13 mouse cellular contexts compared by ENCODE assay signal in genomic region chr17:64026485-64026884, GRCm38 (mm10).
DNase-seq lines count a peak whose midpoint lies in the region; ATAC-seq lines count a peak whose summit lies in the region.
"Had no signal": no experiment of that assay in that cellular context is flagged by ENCODE, and none has a peak within 500 bp of the region (broad histone marks: within the 10 kb centered on the region; RNA-seq: fewer than 3 reads in every experiment).

No protein-coding gene starts in this region.

- no peak for DNase-seq in forebrain, embryonic 11.5 days (ENCODE audit: low spot score)
- DNase-seq in kidney, postnatal 10 days = peak; percentile 10
- DNase-seq in R1 (ENCODE audit: low read depth, low spot score) = peak; percentile 15
- peak; percentile 3 for DNase-seq in lung, postnatal 14 days
- DNase-seq in ovary, postnatal 36 days (ENCODE audit: low spot score) = no peak
- no peak for DNase-seq in spleen, postnatal 36 days (ENCODE audit: low spot score in 2 of 2)
- DNase-seq: adrenal gland, postnatal 10 days; cerebellum, adult 8-10 months; kidney, postnatal 25 days had no signal

- 67% methylated on average over 2 of the region's 2 CpGs for WGBS in forebrain, embryonic 13.5 days
- 74% methylated on average over 2 of the region's 2 CpGs for WGBS in forebrain, embryonic 11.5 days
- 84% methylated on average over 2 of the region's 2 CpGs for WGBS in kidney, embryonic 14.5 days

- no peak overlapping the region for H3K4me3 ChIP-seq in forebrain, embryonic 13.5 days
- no peak overlapping the region for H3K4me3 ChIP-seq in forebrain, embryonic 11.5 days (ENCODE audit: low read depth, low read length)
- no peak overlapping the region for H3K4me3 ChIP-seq in kidney, embryonic 14.5 days (ENCODE audit: low read length)
- H3K4me3 ChIP-seq: heart, embryonic 15.5 days had no signal

- no peak overlapping the region for H3K27ac ChIP-seq in forebrain, embryonic 13.5 days
- H3K27ac ChIP-seq in forebrain, embryonic 11.5 days (ENCODE audit: low read depth, low read length) = no peak overlapping the region
- H3K27ac ChIP-seq in kidney, embryonic 14.5 days (ENCODE audit: low read depth, low read length) = no peak overlapping the region
- H3K27ac ChIP-seq: heart, embryonic 15.5 days had no signal

- H3K4me1 ChIP-seq in forebrain, embryonic 13.5 days = no peaks in the 10 kb centered on the region
- H3K4me1 ChIP-seq in forebrain, embryonic 11.5 days (replicated peaks; ENCODE audit: control insufficient read depth, insufficient read depth, low read length) = no peaks in the 10 kb centered on the region
- no peaks in the 10 kb centered on the region for H3K4me1 ChIP-seq in kidney, embryonic 14.5 days (ENCODE audit: control insufficient read depth, insufficient read depth, low read length)
- H3K4me1 ChIP-seq: heart, embryonic 15.5 days had no signal

- H3K9ac ChIP-seq in forebrain, embryonic 13.5 days = no peak overlapping the region
- H3K9ac ChIP-seq in forebrain, embryonic 11.5 days (ENCODE audit: low read length) = no peak overlapping the region
- H3K9ac ChIP-seq in kidney, embryonic 14.5 days (ENCODE audit: low read depth, low read length) = no peak overlapping the region
- H3K9ac ChIP-seq: heart, embryonic 15.5 days had no signal

- peak; percentile 16; the same call in 1 of the 2 replicates for ATAC-seq in forebrain, embryonic 13.5 days
- no peak for ATAC-seq in forebrain, embryonic 11.5 days (replicated peaks; ENCODE audit: low FRiP score)
- no peak for ATAC-seq in kidney, embryonic 14.5 days (ENCODE audit: low FRiP score, low TSS enrichment)
- ATAC-seq: CD4-positive, CD25-positive, alpha-beta regulatory T cell, adult 4 months had no signal

- no peaks in the 10 kb centered on the region for H3K27me3 ChIP-seq in forebrain, embryonic 13.5 days
- no peaks in the 10 kb centered on the region for H3K27me3 ChIP-seq in forebrain, embryonic 11.5 days (ENCODE audit: control insufficient read depth, insufficient read depth, low read length)
- no peaks in the 10 kb centered on the region for H3K27me3 ChIP-seq in kidney, embryonic 14.5 days (ENCODE audit: control insufficient read depth, insufficient read depth, low read length)
- H3K27me3 ChIP-seq: heart, embryonic 15.5 days had no signal

- no peaks in the 10 kb centered on the region for H3K36me3 ChIP-seq in forebrain, embryonic 13.5 days (ENCODE audit: poor library complexity, severe bottlenecking)
- H3K36me3 ChIP-seq in forebrain, embryonic 11.5 days (ENCODE audit: control insufficient read depth, insufficient read depth, low read length) = no peaks in the 10 kb centered on the region
- no peaks in the 10 kb centered on the region for H3K36me3 ChIP-seq in kidney, embryonic 14.5 days (ENCODE audit: control insufficient read depth, insufficient read depth, low read length)
- H3K36me3 ChIP-seq: heart, embryonic 15.5 days had no signal

- no peak overlapping the region for H3K4me2 ChIP-seq in forebrain, embryonic 13.5 days
- H3K4me2 ChIP-seq in forebrain, embryonic 11.5 days (ENCODE audit: low read depth, low read length, severe bottlenecking) = no peak overlapping the region
- no peak overlapping the region for H3K4me2 ChIP-seq in kidney, embryonic 14.5 days (replicated peaks; ENCODE audit: low read depth, low read length)
- H3K4me2 ChIP-seq: heart, embryonic 15.5 days had no signal

- H3K9me3 ChIP-seq in forebrain, embryonic 13.5 days (replicated peaks) = no peaks in the 10 kb centered on the region
- H3K9me3 ChIP-seq in forebrain, embryonic 11.5 days (ENCODE audit: control insufficient read depth, low read length) = no peaks in the 10 kb centered on the region
- H3K9me3 ChIP-seq in kidney, embryonic 14.5 days (ENCODE audit: control insufficient read depth, low read length) = no peaks in the 10 kb centered on the region
- H3K9me3 ChIP-seq: heart, embryonic 15.5 days had no signal

Comparison
In these comparisons a context has a peak if more than half of its experiments do, and no peak if none do; other contexts are left out.
1. DNase-seq: peak in kidney, postnatal 10 days (single experiment), R1 (single experiment) and lung, postnatal 14 days (single experiment); none in forebrain, embryonic 11.5 days (single experiment), ovary, postnatal 36 days (single experiment) and spleen, postnatal 36 days (0 of 2).